Mouse (Mus musculus) midbrain, embryonic 16.5 days (tissue): ENCODE results near the gene Aldh18a1. TPM values are rescaled to one million over a fixed set of nuclear protein-coding genes. Genes with fewer than 3 reads are reported as not detected.

Experiments
- ATAC-seq: fragments of 200-750 bp; cut with Nextera tagmentation; 2 replicates; pipeline ENCODE4 v1.8.0; 2017; ENCODE audit warnings: moderate TSS enrichment
- H3K27ac ChIP-seq: fragments of 300-500 bp; sonication (generic); 2 replicates; pipeline ENCODE4 v1.5.1; 2014; ENCODE audit warnings: mild to moderate bottlenecking, low read length, mixed read lengths
- H3K27me3 ChIP-seq: fragments of 300-500 bp; sonication (generic); 2 replicates; pipeline ENCODE4 v1.6.1; 2014; ENCODE audit warnings: low read depth, low read length, mixed read lengths; ENCODE audit not compliant: control insufficient read depth, insufficient read depth
- H3K36me3 ChIP-seq: fragments of 300-500 bp; sonication (generic); 2 replicates; pipeline ENCODE4 v1.6.1; 2014; ENCODE audit warnings: mild to moderate bottlenecking, low read length, moderate library complexity, mixed read lengths; ENCODE audit not compliant: control insufficient read depth, insufficient read depth
- H3K4me1 ChIP-seq: fragments of 300-500 bp; sonication (generic); 2 replicates; pipeline ENCODE4 v1.6.1; 2014; ENCODE audit warnings: mild to moderate bottlenecking, low read length, mixed read lengths; ENCODE audit not compliant: control insufficient read depth, insufficient read depth
- H3K4me2 ChIP-seq: fragments of 300-500 bp; sonication (generic); 2 replicates; pipeline ENCODE4 v1.6.1; 2014; ENCODE audit warnings: mild to moderate bottlenecking, low read length, mixed read lengths
- H3K4me3 ChIP-seq: fragments of 300-500 bp; sonication (generic); 2 replicates; pipeline ENCODE4 v1.5.1; 2014; ENCODE audit warnings: low read depth, mild to moderate bottlenecking, low read length, moderate library complexity, mixed read lengths
- H3K9ac ChIP-seq: fragments of 300-500 bp; sonication (generic); 2 replicates; pipeline ENCODE4 v1.6.1; 2014; ENCODE audit warnings: low read depth, low read length, mixed read lengths
- H3K9me3 ChIP-seq: fragments of 300-500 bp; sonication (generic); replicated peaks from 2 replicates; pipeline ENCODE4 v1.6.1; 2014; ENCODE audit warnings: mild to moderate bottlenecking, low read length, mixed read lengths; ENCODE audit not compliant: control insufficient read depth, poor library complexity, severe bottlenecking
- WGBS: fragments of 180-500 bp; shearing (Covaris S2); extraction: QIAGEN DNeasy Blood & Tissue Kit; methylation state at CpG from one replicate; pipeline ENCODE4 v1.1.7; 2014; 5-methylcytosine and 5-hydroxymethylcytosine counted together
- polyA plus RNA-seq: library from polyadenylated mRNA; unstranded; fragments of >200 nt; fragmentation: Nextera tagmentation; extraction: Ambion mirVana; gene quantifications from 2 replicates; pipeline ENCODE4 v1.2.1, GENCODE M21; 2015

Gene Aldh18a1
- polyA plus RNA-seq, 1 experiment from 2014 or later = 58.4 TPM

DNA sequence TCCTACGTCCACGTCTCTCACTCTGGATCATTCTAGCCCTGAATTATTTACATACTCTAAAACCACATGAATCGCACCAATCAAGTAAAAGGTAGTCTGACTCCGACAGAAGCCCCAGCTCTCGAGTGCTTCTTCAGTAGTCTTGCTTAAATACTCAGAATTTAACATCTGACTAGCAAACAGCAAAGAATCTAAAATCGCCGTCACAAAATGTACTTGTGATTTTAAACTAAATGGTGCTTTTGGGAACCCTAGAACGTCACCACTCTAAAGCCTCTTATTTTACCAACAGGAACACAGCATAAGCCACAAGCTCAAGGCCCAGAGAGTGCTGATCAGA is 77.2 kb downstream of the Aldh18a1 start:
- Histone ChIP-seq H3K27ac (no peak overlapping the region), H3K27me3 (no peaks in the 10 kb centered on the region), H3K9me3 (no peaks in the 10 kb centered on the region), H3K4me2 (peak overlapping the region; percentile 72), H3K4me3 (peak overlapping the region; percentile 4; the same call in 1 of the 2 replicates), H3K9ac (no peak overlapping the region), H3K4me1 (peaks cover 28% of the 10 kb centered on the region), H3K36me3 (no peaks in the 10 kb centered on the region)
- 57% methylated on average over 8 of the region's 8 CpGs for WGBS
- ATAC-seq = no peak

DNA sequence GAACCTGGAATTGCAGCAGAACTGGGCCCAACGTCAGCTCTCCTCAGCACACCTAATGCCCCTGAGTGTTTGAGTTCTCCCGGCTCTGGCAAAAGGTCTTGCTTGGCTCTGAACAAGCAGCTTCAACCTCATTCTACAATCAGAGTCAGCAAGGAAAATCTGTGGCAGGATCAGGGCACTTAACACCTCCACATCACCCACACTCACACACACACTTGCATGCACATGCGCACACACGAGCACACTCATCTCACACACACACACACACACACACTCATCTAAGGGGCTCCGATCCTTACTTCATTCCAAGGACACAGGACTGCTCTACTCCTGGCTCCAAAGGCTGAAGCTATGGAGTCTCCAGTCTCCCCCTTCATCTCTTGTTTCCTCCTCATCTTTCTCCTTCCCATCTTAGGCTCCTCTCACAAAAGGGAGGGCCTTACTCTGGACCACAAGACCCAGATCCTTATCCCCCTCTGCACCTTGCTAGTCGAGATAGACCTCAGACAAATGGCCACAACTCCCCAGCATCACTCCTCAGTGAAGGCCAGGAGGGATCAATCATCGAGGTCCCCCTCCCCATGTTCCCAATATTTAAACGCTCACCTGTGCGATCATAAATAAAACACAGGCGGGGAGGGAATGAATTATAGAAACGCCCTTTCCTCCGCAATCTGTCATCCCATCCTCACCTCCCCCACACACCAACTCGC is 77.7 kb downstream of the Aldh18a1 start:
- no peaks in the 10 kb centered on the region for H3K27me3 ChIP-seq
- H3K36me3 ChIP-seq = no peaks in the 10 kb centered on the region
- no peak overlapping the region for H3K9ac ChIP-seq
- no peak for ATAC-seq
- H3K4me3 ChIP-seq = 0 out of 2 replicates have a peak overlapping the region, but pooled peaks have one; percentile 4
- H3K9me3 ChIP-seq = no peaks in the 10 kb centered on the region
- peaks cover 28% of the 10 kb centered on the region for H3K4me1 ChIP-seq
- H3K4me2 ChIP-seq = peak overlapping the region; percentile 72
- 73% methylated on average over 13 of the region's 13 CpGs for WGBS
- H3K27ac ChIP-seq = no peak overlapping the region

GRCm38 (mm10) chr19:40509274-40509673 is 79.0 kb downstream of the Aldh18a1 start:
- Histone ChIP-seq H3K4me2 (no peak overlapping the region), H3K27ac (no peak overlapping the region), H3K27me3 (no peaks in the 10 kb centered on the region), H3K4me3 (no peak overlapping the region), H3K36me3 (no peaks in the 10 kb centered on the region), H3K4me1 (peaks cover 28% of the 10 kb centered on the region), H3K9ac (no peak overlapping the region), H3K9me3 (no peaks in the 10 kb centered on the region)
- WGBS = 65% methylated on average over 2 of the region's 2 CpGs
- no peak for ATAC-seq

GRCm38 (mm10) chr19:40508851-40509250 is 79.4 kb downstream of the Aldh18a1 start:
- Histone ChIP-seq H3K27ac (no peak overlapping the region), H3K4me3 (no peak overlapping the region), H3K27me3 (no peaks in the 10 kb centered on the region), H3K36me3 (no peaks in the 10 kb centered on the region), H3K4me1 (peaks cover 28% of the 10 kb centered on the region), H3K9me3 (no peaks in the 10 kb centered on the region), H3K4me2 (no peak overlapping the region), H3K9ac (no peak overlapping the region)
- ATAC-seq = no peak
- WGBS = 47% methylated on average over 2 of the region's 2 CpGs

DNA sequence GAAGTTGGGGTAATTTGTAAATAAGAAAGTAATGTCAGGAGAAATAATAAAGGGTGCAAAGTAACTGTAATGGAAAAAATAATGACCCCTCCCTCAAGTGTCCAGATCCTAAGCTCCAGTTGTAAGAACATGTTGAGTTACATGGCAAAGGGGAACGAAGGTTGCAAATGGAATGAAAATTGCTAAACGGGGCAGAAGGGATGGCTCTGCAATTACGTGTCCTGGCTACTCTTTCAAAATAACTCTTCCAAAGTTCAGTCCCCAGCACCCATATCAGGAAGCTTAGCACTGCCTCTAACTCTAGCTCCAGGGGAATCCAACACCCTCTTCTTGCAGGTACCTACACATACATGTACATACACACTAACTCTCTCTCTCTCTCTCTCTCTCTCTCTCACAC is 81.3 kb downstream of the Aldh18a1 start:
- H3K36me3 ChIP-seq = no peaks in the 10 kb centered on the region
- H3K4me3 ChIP-seq = no peak overlapping the region
- no peaks in the 10 kb centered on the region for H3K9me3 ChIP-seq
- no peak for ATAC-seq
- no peaks in the 10 kb centered on the region for H3K27me3 ChIP-seq
- H3K9ac ChIP-seq = no peak overlapping the region
- H3K27ac ChIP-seq = no peak overlapping the region
- no peak overlapping the region for H3K4me2 ChIP-seq
- WGBS = 96% methylated on average over 3 of the region's 3 CpGs
- H3K4me1 ChIP-seq = peaks cover 26% of the 10 kb centered on the region

GRCm38 (mm10) chr19:40504336-40504735 is 83.9 kb downstream of the Aldh18a1 start:
- no peak overlapping the region for H3K4me2 ChIP-seq
- no peaks in the 10 kb centered on the region for H3K36me3 ChIP-seq
- H3K27me3 ChIP-seq = no peaks in the 10 kb centered on the region
- H3K9ac ChIP-seq = no peak overlapping the region
- WGBS = 93% methylated on average over 7 of the region's 7 CpGs
- H3K9me3 ChIP-seq = no peaks in the 10 kb centered on the region
- no peak overlapping the region for H3K4me3 ChIP-seq
- 0 out of 2 replicates have a peak, but pooled peaks cover 5% of the 10 kb centered on the region for H3K4me1 ChIP-seq
- no peak for ATAC-seq
- H3K27ac ChIP-seq = no peak overlapping the region

Other genes with a start within 250 kb of the Aldh18a1 start
- 83.3 and 84.6 TPM in 2 replicates for gene Sorbs1, start 74.7 kb downstream of the Aldh18a1 start, polyA plus RNA-seq
- 16.8 and 17.7 TPM in 2 replicates for gene Tctn3, start 23.8 kb upstream of the Aldh18a1 start, polyA plus RNA-seq
- 8.2 and 8.6 TPM in 2 replicates for gene Entpd1, start 23.9 kb upstream of the Aldh18a1 start, polyA plus RNA-seq
- gene Cc2d2b, start 160.3 kb upstream of the Aldh18a1 start, polyA plus RNA-seq = 0.19 and 0.42 TPM in 2 replicates
- 16.7 and 19.8 TPM in 2 replicates for gene Ccnj, start 242.8 kb upstream of the Aldh18a1 start, polyA plus RNA-seq